ENCODE assay signal across 18 mouse cellular contexts in the genomic region with DNA sequence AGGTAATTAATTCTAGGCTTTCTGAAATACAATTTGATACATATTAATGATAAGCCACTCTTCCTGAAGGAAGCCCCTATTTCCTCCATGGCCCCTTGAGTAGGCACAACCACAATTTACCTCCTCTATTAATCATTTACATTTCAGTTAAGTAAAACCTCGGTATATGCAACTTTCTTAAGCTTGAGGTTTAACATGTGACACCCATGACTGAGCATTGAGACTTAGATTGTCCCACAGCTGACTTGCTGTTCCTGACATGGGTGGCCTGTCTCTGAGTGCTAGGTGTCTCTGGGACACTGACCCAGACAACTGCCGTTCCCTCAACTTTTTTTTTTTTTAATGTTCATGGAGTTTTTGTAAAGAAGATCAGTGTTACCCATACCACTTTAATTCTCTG.
"Had no signal": no experiment of that assay in that cellular context is flagged by ENCODE, and none has a peak within 500 bp of the region (broad histone marks: within the 10 kb centered on the region; RNA-seq: fewer than 3 reads in every experiment).

No protein-coding gene starts in this region.

- DNase-seq: lung, adult 18-20 months; lung, embryonic 14.5 days; lung, postnatal 10 days; lung, postnatal 4 days; retina, postnatal 1 day; right cerebral cortex, adult 18-20 months; right cerebral cortex, postnatal 25 days; right cerebral cortex, postnatal 4 days; spleen, adult 18-20 months; thymus, adult 18-20 months; thymus, postnatal 14 days; thymus, postnatal 36 days had no signal

- H3K27me3 ChIP-seq: midbrain, embryonic 13.5 days; midbrain, embryonic 15.5 days; neural tube, embryonic 13.5 days; neural tube, embryonic 15.5 days had no signal

- H3K4me1 ChIP-seq: midbrain, embryonic 10.5 days; neural tube, embryonic 13.5 days; neural tube, embryonic 15.5 days had no signal

- H3K27ac ChIP-seq: midbrain, embryonic 10.5 days; midbrain, embryonic 13.5 days; midbrain, embryonic 15.5 days; neural tube, embryonic 13.5 days; neural tube, embryonic 15.5 days had no signal

- H3K4me3 ChIP-seq: midbrain, embryonic 10.5 days; midbrain, embryonic 13.5 days; midbrain, embryonic 15.5 days; myocyte; neural tube, embryonic 13.5 days; neural tube, embryonic 15.5 days had no signal

- H3K9me3 ChIP-seq: midbrain, embryonic 10.5 days; midbrain, embryonic 13.5 days; midbrain, embryonic 15.5 days; neural tube, embryonic 13.5 days; neural tube, embryonic 15.5 days had no signal

- H3K4me2 ChIP-seq: lung, embryonic 14.5 days; midbrain, embryonic 13.5 days; midbrain, embryonic 15.5 days; neural tube, embryonic 13.5 days; neural tube, embryonic 15.5 days had no signal

- ATAC-seq: midbrain, embryonic 13.5 days; midbrain, embryonic 15.5 days had no signal

- H3K36me3 ChIP-seq: midbrain, embryonic 10.5 days had no signal

- H3K9ac ChIP-seq: lung, embryonic 14.5 days; midbrain, embryonic 13.5 days; midbrain, embryonic 15.5 days; neural tube, embryonic 13.5 days; neural tube, embryonic 15.5 days had no signal
